Mouse (Mus musculus) G1E (cell line): ENCODE measurements around the gene Caln1.

Experiments used
- CTCF ChIP-seq: IDR thresholded peaks from 2 replicates; pipeline ENCODE4 v1.5.1; 2012; ENCODE audit warnings: low read depth, low read length, inconsistent platforms, mixed read lengths
- GATA1 ChIP-seq: IDR thresholded peaks from 2 replicates; pipeline ENCODE4 v1.6.1; 2012; ENCODE audit warnings: borderline replicate concordance, low read length, inconsistent platforms, mixed read lengths
- GATA2 ChIP-seq: IDR thresholded peaks from 2 replicates; pipeline ENCODE4 v1.6.1; 2012; ENCODE audit warnings: low read depth, low read length, inconsistent platforms, borderline replicate concordance
- POLR2AphosphoS5 ChIP-seq: IDR thresholded peaks from 2 replicates; pipeline ENCODE4 v1.6.1; 2012; ENCODE audit warnings: low read depth, low read length, inconsistent platforms; ENCODE audit not compliant: insufficient replicate concordance

DNA sequence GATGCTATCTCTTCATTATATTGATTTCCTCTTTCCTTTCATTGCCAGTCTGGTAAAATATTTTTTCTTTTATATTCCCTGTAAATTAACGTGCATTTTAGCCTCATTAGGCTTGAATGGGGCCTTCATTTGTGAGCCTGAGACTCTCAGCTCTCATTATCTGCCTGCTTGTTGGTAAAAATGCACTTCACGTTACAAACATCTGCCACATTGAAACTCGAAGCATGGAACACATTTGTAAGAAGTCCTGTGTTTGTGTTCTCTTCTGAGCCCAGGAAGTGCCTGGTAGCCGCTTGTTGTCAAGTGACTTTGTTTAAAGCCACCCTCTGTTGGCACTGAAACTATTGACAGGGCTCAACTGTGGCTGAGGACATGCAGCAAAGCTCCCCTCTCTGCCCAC, 38.0 kb upstream of the Caln1 start:
- TF ChIP-seq CTCF (no peak), POLR2AphosphoS5 (no peak), GATA1 (no peak), GATA2 (no peak)
